Mouse (Mus musculus): ENCODE data around the gene Txnip. TPM values are rescaled to one million over a fixed set of nuclear protein-coding genes. Genes with fewer than 3 reads are reported as not detected.
A peak's percentile ranks its signal among the peaks of the same experiment; 100 is the strongest.

The Txnip gene
- polyA plus RNA-seq, 1 experiment, result 719 TPM

DNA sequence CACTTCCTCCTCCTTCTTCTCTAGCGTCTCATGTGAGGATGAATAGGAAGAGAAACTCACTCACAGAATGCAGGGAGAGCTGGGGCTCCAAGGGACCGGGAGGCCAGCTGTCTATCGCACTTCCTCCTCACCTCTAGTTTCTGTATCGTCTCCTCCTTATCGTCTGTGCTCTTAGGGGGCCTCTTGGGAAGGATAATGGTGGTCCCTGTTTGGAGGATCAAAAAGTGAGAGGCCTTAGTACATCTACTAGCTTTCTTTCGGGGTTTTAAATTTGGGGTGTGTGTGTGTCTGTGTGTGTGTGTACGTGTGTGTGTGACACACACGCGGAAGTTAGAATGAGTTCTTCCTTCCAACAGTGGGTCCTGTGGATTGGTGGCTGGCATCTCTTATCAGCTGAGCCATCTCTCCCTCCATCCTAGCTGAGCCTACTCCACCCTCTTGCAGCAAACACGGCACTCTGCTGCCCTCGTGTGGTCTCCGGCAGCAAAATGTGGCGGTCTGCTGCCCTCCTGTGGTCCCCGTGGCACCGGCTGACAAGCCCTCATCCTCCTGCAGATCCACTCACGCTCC is 22.2 kb downstream of the Txnip start:
- H3K4me3 ChIP-seq (ENCODE audit: control insufficient read depth, insufficient read depth, low read length), result no peak overlapping the region
- peak; percentile 100 for TF ChIP-seq CTCF (IDR thresholded peaks at IDR 0.05; ENCODE audit: borderline replicate concordance, control insufficient read depth, extremely low read depth, insufficient read depth, low read length, poor library complexity)
- no peak for TF ChIP-seq POLR2A (IDR thresholded peaks at IDR 0.05; ENCODE audit: control insufficient read depth, extremely low read depth, insufficient read depth, low read length, poor library complexity)

DNA sequence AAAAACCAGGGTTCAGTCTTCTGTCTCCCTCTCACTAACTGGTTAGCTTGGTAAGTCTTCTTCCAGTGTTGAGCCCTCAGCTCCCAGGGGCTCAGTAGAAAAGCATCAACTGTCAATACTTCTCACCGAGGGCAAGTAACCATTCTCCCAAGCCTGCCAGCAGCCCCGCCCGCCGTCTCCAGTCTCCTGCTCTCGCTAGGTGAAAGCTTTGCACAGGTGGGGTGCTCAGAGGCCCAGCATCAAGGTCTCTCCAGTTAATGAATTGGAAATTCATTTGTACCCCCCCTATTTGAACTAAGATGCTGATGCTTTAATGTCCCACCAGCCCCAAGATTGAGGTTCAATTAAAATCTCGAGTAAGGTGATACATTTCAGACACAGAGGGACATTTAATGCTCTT is 23.4 kb downstream of the Txnip start:
- H3K27ac ChIP-seq (ENCODE audit: control insufficient read depth, insufficient read depth, low read length), result no peak overlapping the region
- no peak for DNase-seq
- no peak overlapping the region for H3K4me3 ChIP-seq (ENCODE audit: control insufficient read depth, insufficient read depth, low read length)
- TF ChIP-seq CTCF (IDR thresholded peaks at IDR 0.05; ENCODE audit: borderline replicate concordance, control insufficient read depth, extremely low read depth, insufficient read depth, low read length, poor library complexity) (no peak), POLR2A (IDR thresholded peaks at IDR 0.05; ENCODE audit: control insufficient read depth, extremely low read depth, insufficient read depth, low read length, poor library complexity) (no peak)
- whole genome bisulfite sequencing, result 92% methylated on average over 6 of the region's 6 CpGs
- peaks cover 30% of the 10 kb centered on the region for H3K4me1 ChIP-seq (replicated peaks; ENCODE audit: control insufficient read depth, insufficient read depth, low read length)
- H3K27me3 ChIP-seq (ENCODE audit: control insufficient read depth, insufficient read depth, low read length), result no peaks in the 10 kb centered on the region
- no peaks in the 10 kb centered on the region for H3K36me3 ChIP-seq (ENCODE audit: control insufficient read depth, insufficient read depth, low read length)

More for the DNA sequence above, 22.2 kb downstream of the Txnip start:
- peak; percentile 90 for DNase-seq
- peaks cover 37% of the 10 kb centered on the region for H3K4me1 ChIP-seq (replicated peaks; ENCODE audit: control insufficient read depth, insufficient read depth, low read length)
- peak overlapping the region; percentile 17 for H3K27ac ChIP-seq (ENCODE audit: control insufficient read depth, insufficient read depth, low read length)
- H3K27me3 ChIP-seq (ENCODE audit: control insufficient read depth, insufficient read depth, low read length), result no peaks in the 10 kb centered on the region
- WGBS, result 5% methylated on average over 16 of the region's 16 CpGs
- no peaks in the 10 kb centered on the region for H3K36me3 ChIP-seq (ENCODE audit: control insufficient read depth, insufficient read depth, low read length)

DNA sequence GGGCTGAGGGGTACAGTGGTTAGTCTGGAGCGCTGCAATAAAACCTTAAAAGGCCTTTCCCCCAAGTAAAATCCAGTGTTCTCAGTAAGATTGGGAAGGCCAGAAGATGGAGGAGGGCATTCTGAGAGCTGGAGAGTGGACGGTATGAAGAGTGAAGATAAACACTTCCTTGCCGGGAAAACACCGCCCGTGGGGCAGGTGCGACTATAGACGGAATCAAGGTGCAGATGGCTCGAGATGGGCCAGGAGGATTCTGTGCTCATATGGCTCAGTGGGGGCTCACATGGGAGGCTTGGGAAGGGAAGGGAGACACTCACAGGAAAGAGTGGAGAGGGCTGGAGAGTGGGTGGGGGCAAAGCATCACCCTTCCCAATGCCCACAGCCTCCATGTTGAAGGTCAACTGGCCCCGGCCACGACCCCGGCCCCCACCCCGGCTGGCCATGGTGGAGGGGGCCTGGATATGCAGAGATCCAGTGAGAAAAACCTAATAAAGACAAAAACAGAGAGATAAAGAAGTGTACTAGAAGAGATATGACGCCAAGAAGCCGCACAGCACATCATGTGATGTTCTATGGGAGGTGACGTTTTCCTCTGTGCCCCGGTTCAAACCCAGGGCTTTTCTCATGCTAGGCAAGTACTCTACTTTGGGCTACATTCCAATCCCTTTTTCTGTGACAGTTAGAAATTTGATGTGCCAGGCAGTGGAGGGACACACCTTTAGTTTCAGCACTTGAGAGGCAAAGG is 24.2 kb downstream of the Txnip start:
- DNase-seq, result no peak
- Histone ChIP-seq H3K36me3 (ENCODE audit: control insufficient read depth, insufficient read depth, low read length) (no peaks in the 10 kb centered on the region), H3K4me3 (ENCODE audit: control insufficient read depth, insufficient read depth, low read length) (no peak overlapping the region), H3K4me1 (replicated peaks; ENCODE audit: control insufficient read depth, insufficient read depth, low read length) (peaks cover 22% of the 10 kb centered on the region), H3K27ac (ENCODE audit: control insufficient read depth, insufficient read depth, low read length) (no peak overlapping the region), H3K27me3 (ENCODE audit: control insufficient read depth, insufficient read depth, low read length) (no peaks in the 10 kb centered on the region)
- 98% methylated on average over 16 of the region's 16 CpGs for WGBS
- TF ChIP-seq POLR2A (IDR thresholded peaks at IDR 0.05; ENCODE audit: control insufficient read depth, extremely low read depth, insufficient read depth, low read length, poor library complexity) (no peak), CTCF (IDR thresholded peaks at IDR 0.05; ENCODE audit: borderline replicate concordance, control insufficient read depth, extremely low read depth, insufficient read depth, low read length, poor library complexity) (no peak)

DNA sequence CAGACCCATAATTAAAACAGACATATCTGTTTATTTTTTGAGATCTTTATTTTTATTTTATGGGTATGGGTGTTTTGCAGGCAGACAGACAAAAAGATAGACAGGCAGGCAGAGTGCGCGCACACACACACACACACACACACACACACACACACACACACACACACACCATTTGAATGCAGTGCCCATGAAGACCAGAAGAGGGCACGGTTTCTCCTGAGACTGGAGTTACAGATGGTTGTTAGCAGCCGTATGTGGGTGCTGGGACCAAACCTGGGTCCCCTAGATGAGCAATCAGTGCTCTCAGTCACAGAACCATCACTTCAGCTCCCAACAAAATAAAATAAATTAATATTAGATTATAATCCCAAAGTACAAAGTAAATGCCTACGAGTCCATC is 25.6 kb downstream of the Txnip start:
- TF ChIP-seq POLR2A (IDR thresholded peaks at IDR 0.05; ENCODE audit: control insufficient read depth, extremely low read depth, insufficient read depth, low read length, poor library complexity), result no peak
- TF ChIP-seq CTCF (IDR thresholded peaks at IDR 0.05; ENCODE audit: borderline replicate concordance, control insufficient read depth, extremely low read depth, insufficient read depth, low read length, poor library complexity), result no peak
- Histone ChIP-seq H3K4me1 (replicated peaks; ENCODE audit: control insufficient read depth, insufficient read depth, low read length) (peaks cover 14% of the 10 kb centered on the region), H3K27me3 (ENCODE audit: control insufficient read depth, insufficient read depth, low read length) (no peaks in the 10 kb centered on the region), H3K4me3 (ENCODE audit: control insufficient read depth, insufficient read depth, low read length) (no peak overlapping the region), H3K27ac (ENCODE audit: control insufficient read depth, insufficient read depth, low read length) (no peak overlapping the region), H3K36me3 (ENCODE audit: control insufficient read depth, insufficient read depth, low read length) (no peaks in the 10 kb centered on the region)
- no peak for DNase-seq
- WGBS, result 99% methylated on average over 5 of the region's 5 CpGs

DNA sequence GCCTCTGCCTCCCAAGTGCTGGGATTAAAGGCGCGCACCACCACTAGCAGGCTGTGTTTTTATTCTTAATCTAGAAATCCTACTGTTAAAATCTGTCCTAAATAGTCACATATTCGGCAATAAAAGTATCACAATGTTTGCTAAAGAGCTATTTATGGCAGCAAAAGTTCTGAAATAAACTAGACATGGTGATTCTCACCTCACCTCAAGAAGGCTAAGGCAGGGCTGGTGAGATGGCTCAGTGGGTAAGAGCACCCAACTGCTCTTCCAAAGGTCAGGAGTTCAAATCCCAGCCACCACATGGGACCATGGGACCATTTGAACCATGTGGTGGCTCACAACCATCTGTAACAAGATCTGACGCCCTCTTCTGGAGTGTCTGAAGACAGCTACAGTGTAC is 32.9 kb downstream of the Txnip start:
- peaks cover 2% of the 10 kb centered on the region; the same call in 1 of the 2 replicates for H3K27me3 ChIP-seq (ENCODE audit: control insufficient read depth, insufficient read depth, low read length)
- no peak overlapping the region for H3K4me3 ChIP-seq (ENCODE audit: control insufficient read depth, insufficient read depth, low read length)
- WGBS, result 93% methylated on average over 4 of the region's 4 CpGs
- TF ChIP-seq CTCF (IDR thresholded peaks at IDR 0.05; ENCODE audit: borderline replicate concordance, control insufficient read depth, extremely low read depth, insufficient read depth, low read length, poor library complexity) (no peak), POLR2A (IDR thresholded peaks at IDR 0.05; ENCODE audit: control insufficient read depth, extremely low read depth, insufficient read depth, low read length, poor library complexity) (no peak)
- DNase-seq, result no peak
- no peak overlapping the region for H3K27ac ChIP-seq (ENCODE audit: control insufficient read depth, insufficient read depth, low read length)
- no peaks in the 10 kb centered on the region for H3K36me3 ChIP-seq (ENCODE audit: control insufficient read depth, insufficient read depth, low read length)
- H3K4me1 ChIP-seq (replicated peaks; ENCODE audit: control insufficient read depth, insufficient read depth, low read length), result peaks cover 5% of the 10 kb centered on the region

DNA sequence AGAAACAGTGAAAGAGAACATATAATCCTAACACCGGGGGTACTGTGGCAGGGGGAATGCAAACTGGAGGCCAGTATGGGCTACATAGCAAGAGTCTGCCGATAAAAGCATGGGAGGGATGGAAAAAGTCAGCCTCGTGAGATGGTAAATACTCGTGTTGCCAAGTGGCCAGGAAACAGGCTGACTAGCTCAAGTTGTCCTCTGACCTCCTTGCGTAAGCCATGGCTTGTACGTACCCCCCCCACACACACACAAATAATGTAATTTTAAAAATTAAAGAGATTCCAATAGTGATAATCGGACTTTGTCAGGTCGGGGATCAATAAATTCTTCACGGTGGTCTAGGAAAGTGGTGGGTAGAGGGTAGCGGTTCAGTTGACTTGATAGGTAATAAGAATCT is 35.6 kb downstream of the Txnip start:
- Histone ChIP-seq H3K27me3 (ENCODE audit: control insufficient read depth, insufficient read depth, low read length) (peaks cover 23% of the 10 kb centered on the region; the same call in 1 of the 2 replicates), H3K4me1 (replicated peaks; ENCODE audit: control insufficient read depth, insufficient read depth, low read length) (peaks cover 28% of the 10 kb centered on the region), H3K27ac (ENCODE audit: control insufficient read depth, insufficient read depth, low read length) (no peak overlapping the region), H3K36me3 (ENCODE audit: control insufficient read depth, insufficient read depth, low read length) (no peaks in the 10 kb centered on the region), H3K4me3 (ENCODE audit: control insufficient read depth, insufficient read depth, low read length) (peak overlapping the region; percentile 94)
- TF ChIP-seq POLR2A (IDR thresholded peaks at IDR 0.05; ENCODE audit: control insufficient read depth, extremely low read depth, insufficient read depth, low read length, poor library complexity) (no peak), CTCF (IDR thresholded peaks at IDR 0.05; ENCODE audit: borderline replicate concordance, control insufficient read depth, extremely low read depth, insufficient read depth, low read length, poor library complexity) (no peak)
- 2% methylated on average over 10 of the region's 10 CpGs for WGBS
- no peak for DNase-seq
